Mouse (Mus musculus) forebrain, embryonic 14.5 days (tissue): ENCODE measurements around the gene Sclt1. TPM values are rescaled to one million over a fixed set of nuclear protein-coding genes. Genes with fewer than 3 reads are reported as not detected.

ENCODE experiments used
- ATAC-seq: fragments of 200-750 bp; cut with Nextera tagmentation; 2 replicates; pipeline ENCODE4 v1.8.0; 2017; ENCODE audit warnings: mild to moderate bottlenecking, moderate library complexity
- DNase-seq: peaks from one replicate; pipeline ENCODE4 v3.0.0-alpha.2; 2015; ENCODE audit warnings: low spot score
- H3K27ac ChIP-seq: fragments of 300-500 bp; sonication (generic); 2 replicates; pipeline ENCODE4 v1.5.1; 2014; ENCODE audit warnings: low read depth, mild to moderate bottlenecking, control low read depth, low read length, moderate library complexity
- H3K27me3 ChIP-seq: fragments of 300-500 bp; sonication (generic); replicated peaks from 2 replicates; pipeline ENCODE4 v1.6.1; 2014; ENCODE audit warnings: low read length, control low read depth, mixed read lengths; ENCODE audit not compliant: control insufficient read depth, insufficient read depth
- H3K36me3 ChIP-seq: fragments of 300-500 bp; sonication (generic); 2 replicates; pipeline ENCODE4 v1.6.1; 2014; ENCODE audit warnings: low read length, control low read depth; ENCODE audit not compliant: control insufficient read depth, insufficient read depth
- H3K4me1 ChIP-seq: fragments of 300-500 bp; sonication (generic); 2 replicates; pipeline ENCODE4 v1.6.1; 2014; ENCODE audit warnings: antibody characterized with exemption, low read length, control low read depth; ENCODE audit not compliant: control insufficient read depth, insufficient read depth
- H3K4me2 ChIP-seq: fragments of 300-500 bp; sonication (generic); 2 replicates; pipeline ENCODE4 v1.6.1; 2014; ENCODE audit warnings: mild to moderate bottlenecking, control low read depth, low read length
- H3K4me3 ChIP-seq: fragments of 300-500 bp; sonication (generic); 2 replicates; pipeline ENCODE4 v1.5.1; 2014; ENCODE audit warnings: low read depth, low read length, control low read depth
- H3K9ac ChIP-seq: fragments of 300-500 bp; sonication (generic); 2 replicates; pipeline ENCODE4 v1.6.1; 2014; ENCODE audit warnings: mild to moderate bottlenecking, low read length, control low read depth, moderate library complexity
- H3K9me3 ChIP-seq: fragments of 300-500 bp; sonication (generic); replicated peaks from 2 replicates; pipeline ENCODE4 v1.6.1; 2016; ENCODE audit warnings: low read length, control low read depth, mixed read lengths; ENCODE audit not compliant: control insufficient read depth
- WGBS: fragments of 180-500 bp; shearing (Covaris S2); extraction: QIAGEN DNeasy Blood & Tissue Kit; methylation state at CpG from one replicate; pipeline ENCODE4 v1.1.7; 2014; 5-methylcytosine and 5-hydroxymethylcytosine counted together
- polyA plus RNA-seq: library from polyadenylated mRNA; unstranded; fragments of >200 nt; fragmentation: Nextera tagmentation; extraction: Ambion mirVana; gene quantifications from 2 replicates; pipeline ENCODE4 v1.2.1, GENCODE M21; 2014

Gene Sclt1
- polyA plus RNA-seq, 1 experiment from 2014 or later = 13.1 TPM

DNA sequence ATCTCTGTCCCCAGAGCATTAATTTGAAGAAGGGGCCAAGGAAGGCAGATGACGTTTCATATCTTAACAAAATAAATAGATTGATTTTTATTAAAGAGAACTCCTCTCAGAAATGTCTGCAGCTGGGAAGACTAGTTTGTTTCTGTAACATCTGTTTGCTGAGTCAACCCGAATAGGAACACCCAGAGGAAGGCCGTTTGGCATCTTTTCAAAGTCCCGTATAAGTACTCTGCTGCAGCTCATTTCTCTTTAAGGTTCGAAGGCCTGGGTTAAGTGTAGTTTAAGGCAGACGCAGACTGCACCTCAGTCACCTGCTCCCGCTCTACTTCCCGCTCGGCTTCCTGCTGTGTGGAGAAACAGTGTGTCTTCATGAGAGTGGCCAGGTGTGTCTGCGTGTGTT is 139.4 kb downstream of the Sclt1 start:
- no peak overlapping the region for H3K27ac ChIP-seq

DNA sequence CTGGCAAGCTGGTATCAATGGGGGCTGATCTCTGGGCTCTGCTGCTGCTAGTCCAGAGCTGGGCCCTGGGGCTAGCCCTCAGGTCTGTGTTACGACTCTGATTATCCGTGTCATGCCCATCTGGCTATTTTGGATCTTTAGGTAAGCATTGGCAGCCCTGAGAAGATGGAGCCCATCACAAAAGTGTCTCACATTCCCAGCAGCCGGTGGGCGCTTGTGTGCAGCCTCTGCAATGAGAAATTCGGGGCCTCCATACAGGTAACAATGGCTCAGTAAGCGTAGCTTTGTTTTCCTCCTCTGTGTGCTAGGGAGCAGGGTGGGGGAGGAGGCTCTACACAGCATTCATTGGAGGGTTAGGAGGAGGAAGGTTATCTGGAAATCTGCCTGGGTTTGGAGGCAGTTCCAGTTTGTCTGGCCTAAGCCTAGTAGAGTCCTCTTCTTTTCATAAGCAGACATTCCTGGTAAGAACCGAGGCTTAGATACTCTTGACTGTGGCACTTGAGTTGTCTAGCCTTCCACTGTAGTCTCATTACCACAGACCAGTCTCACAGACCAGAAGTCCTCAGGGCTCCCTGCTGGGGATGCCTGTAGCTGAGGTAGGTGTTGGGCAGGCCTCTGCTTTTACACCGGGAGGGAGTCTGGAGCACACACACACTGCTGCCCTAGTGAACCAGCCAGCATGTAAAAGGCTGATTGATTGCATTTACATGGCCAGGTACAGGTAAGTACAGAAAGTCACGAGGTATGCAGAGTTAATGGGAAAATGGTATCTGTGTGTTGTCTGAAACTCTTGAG is 140.9 kb downstream of the Sclt1 start:
- DNase-seq = no peak
- H3K9me3 ChIP-seq = no peaks in the 10 kb centered on the region
- no peak overlapping the region for H3K4me3 ChIP-seq
- no peak overlapping the region for H3K27ac ChIP-seq
- 56% methylated on average over 9 of the region's 9 CpGs for WGBS
- peaks cover 13% of the 10 kb centered on the region for H3K4me1 ChIP-seq
- no peak overlapping the region for H3K4me2 ChIP-seq
- H3K27me3 ChIP-seq = no peaks in the 10 kb centered on the region
- no peak for ATAC-seq
- peaks cover 53% of the 10 kb centered on the region for H3K36me3 ChIP-seq
- no peak overlapping the region for H3K9ac ChIP-seq

More for the DNA sequence above, 139.4 kb downstream of the Sclt1 start:
- 28% methylated on average over 10 of the region's 10 CpGs for WGBS
- peaks cover 13% of the 10 kb centered on the region for H3K4me1 ChIP-seq
- H3K9me3 ChIP-seq = no peaks in the 10 kb centered on the region
- H3K9ac ChIP-seq = 0 out of 2 replicates have a peak overlapping the region, but pooled peaks have one; percentile 8
- ATAC-seq (no peak), DNase-seq (no peak)
- no peak overlapping the region for H3K4me2 ChIP-seq
- no peaks in the 10 kb centered on the region for H3K27me3 ChIP-seq
- H3K36me3 ChIP-seq = peaks cover 38% of the 10 kb centered on the region
- H3K4me3 ChIP-seq = no peak overlapping the region

DNA sequence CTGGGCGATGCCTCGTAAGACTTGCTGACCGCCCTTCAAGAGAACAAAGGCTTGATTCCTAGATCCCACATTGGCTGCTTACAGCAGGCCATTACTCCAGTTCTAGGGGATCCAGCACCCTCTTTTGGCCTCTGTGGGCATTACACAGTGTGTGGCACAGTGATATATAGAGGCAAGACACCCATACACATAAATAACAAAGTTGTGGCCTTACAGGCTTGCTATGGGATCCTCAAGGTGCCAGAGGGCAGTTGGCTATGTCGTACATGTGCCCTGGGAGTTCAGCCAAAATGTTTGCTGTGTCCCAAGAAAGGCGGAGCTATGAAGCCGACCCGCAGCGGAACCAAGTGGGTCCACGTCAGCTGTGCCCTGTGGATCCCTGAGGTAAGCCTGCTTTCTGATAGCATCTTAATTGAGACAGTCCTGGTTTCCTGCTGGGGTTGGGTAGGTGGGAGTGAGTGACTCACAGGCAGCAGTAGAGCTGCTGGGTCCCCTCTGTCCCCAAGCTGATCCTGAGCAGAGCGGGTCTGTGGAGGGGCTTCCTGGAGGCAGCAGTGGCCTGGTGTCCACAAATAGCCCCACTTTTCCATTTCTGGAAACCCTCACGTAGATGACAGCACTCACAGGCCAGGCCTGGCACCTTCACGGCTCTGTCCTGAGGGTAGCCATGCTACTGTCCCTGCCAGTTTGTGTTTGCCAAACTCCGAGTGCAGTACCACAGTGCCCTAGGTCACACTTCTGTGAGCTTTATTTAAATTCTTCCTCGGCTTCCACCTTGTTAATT is 142.3 kb downstream of the Sclt1 start:
- H3K27ac ChIP-seq = no peak overlapping the region
- no peak overlapping the region for H3K4me3 ChIP-seq
- peaks cover 55% of the 10 kb centered on the region for H3K36me3 ChIP-seq
- H3K9ac ChIP-seq = no peak overlapping the region
- DNase-seq = peak; percentile 66
- peak; percentile 66 for ATAC-seq
- no peaks in the 10 kb centered on the region for H3K9me3 ChIP-seq
- no peak overlapping the region for H3K4me2 ChIP-seq
- H3K27me3 ChIP-seq = no peaks in the 10 kb centered on the region
- 77% methylated on average over 14 of the region's 14 CpGs for WGBS
- H3K4me1 ChIP-seq = peaks cover 13% of the 10 kb centered on the region

DNA sequence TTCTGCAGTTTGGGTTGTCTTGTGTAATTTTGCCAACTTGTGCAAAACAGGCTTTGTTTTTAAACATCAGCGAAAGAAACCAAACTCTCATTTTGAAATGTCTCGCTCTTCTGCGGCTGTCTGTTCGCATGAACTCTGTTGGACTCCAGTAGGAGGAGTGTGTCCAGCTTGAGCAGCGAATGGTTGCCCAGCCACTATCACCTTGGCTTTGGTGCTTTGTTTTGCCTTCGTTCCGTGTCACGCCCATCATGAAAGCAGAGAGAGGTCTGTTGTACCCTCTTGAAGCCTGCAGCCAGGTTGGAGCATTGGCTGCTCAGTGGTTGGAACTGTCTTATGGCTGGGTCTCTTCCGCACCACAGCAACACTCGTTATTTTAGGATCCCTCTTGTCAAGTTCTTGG is 143.1 kb downstream of the Sclt1 start:
- DNase-seq (no peak), ATAC-seq (no peak)
- Histone ChIP-seq H3K27me3 (no peaks in the 10 kb centered on the region), H3K27ac (no peak overlapping the region), H3K4me1 (peaks cover 11% of the 10 kb centered on the region), H3K4me3 (no peak overlapping the region), H3K36me3 (peaks cover 54% of the 10 kb centered on the region), H3K9ac (no peak overlapping the region), H3K9me3 (no peaks in the 10 kb centered on the region), H3K4me2 (no peak overlapping the region)
- WGBS = 91% methylated on average over 10 of the region's 10 CpGs

DNA sequence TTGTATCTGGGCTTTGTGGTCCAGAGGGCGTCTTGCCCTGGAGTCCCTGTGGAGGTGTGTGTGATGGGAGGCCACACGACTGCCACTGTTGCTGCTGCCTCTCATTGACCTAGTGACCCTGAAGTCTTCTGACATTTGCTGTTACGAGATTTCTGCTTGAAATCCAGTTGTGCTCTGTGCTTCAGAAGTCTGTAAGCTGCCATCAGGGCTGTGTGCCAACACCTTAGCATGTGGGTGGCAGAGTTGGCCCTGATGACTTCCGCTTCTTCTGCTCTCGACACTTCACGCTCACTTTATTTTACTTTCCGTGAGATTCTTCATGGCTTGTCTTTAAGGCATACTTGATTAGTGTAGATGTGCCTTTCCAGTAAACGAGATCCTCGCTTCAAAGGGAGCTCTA is 143.9 kb downstream of the Sclt1 start:
- DNase-seq (no peak), ATAC-seq (no peak)
- Histone ChIP-seq H3K4me1 (peaks cover 5% of the 10 kb centered on the region), H3K4me3 (no peak overlapping the region), H3K9ac (no peak overlapping the region), H3K27me3 (no peaks in the 10 kb centered on the region), H3K36me3 (peaks cover 63% of the 10 kb centered on the region), H3K27ac (no peak overlapping the region), H3K9me3 (no peaks in the 10 kb centered on the region), H3K4me2 (no peak overlapping the region)
- 78% methylated on average over 9 of the region's 9 CpGs for WGBS

DNA sequence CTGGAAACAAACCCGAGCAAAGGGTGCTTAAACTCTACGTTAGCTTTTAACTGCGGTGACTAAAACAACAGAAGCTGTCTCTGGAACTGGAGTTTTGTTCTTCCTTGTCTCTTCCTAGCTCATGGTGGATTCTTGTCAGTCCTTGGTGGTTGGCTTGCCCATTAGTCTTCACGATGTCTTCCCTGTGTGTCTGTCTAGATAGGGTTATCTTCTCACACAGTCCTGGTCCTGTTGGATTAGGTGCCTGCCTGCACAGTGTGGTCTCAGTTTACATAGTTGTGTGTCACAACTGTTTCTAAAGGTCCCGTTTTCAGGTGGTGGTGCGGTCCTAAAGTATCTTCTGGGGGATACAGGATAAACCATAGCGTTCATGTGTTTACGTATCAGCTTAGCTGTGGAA is 145.3 kb downstream of the Sclt1 start:
- H3K36me3 ChIP-seq = peaks cover 65% of the 10 kb centered on the region
- ATAC-seq = no peak
- no peak overlapping the region for H3K4me3 ChIP-seq
- no peak for DNase-seq
- no peaks in the 10 kb centered on the region for H3K9me3 ChIP-seq
- WGBS = 95% methylated on average over 8 of the region's 8 CpGs
- H3K4me1 ChIP-seq = no peaks in the 10 kb centered on the region
- H3K27ac ChIP-seq = no peak overlapping the region
- no peaks in the 10 kb centered on the region for H3K27me3 ChIP-seq
- H3K4me2 ChIP-seq = no peak overlapping the region
- no peak overlapping the region for H3K9ac ChIP-seq

DNA sequence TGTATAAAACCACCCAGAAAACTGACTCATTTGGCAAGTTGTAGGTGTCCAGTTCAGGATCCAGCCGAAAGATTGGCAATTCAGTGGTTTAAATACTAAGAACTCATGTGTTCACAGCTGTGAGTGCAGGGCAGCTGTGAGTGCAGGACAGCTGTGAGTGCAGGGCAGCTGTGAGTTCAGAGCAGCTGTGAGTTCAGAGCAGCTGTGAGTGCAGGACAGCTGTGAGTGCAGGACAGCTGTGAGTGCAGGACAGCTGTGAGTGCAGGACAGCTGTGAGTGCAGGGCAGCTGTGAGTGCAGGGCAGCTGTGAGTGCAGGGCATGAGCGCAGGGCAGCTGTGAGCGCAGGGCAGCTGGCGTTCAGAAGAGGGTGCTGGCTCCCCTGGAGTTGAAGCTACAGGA is 147.3 kb downstream of the Sclt1 start:
- H3K4me3 ChIP-seq = no peak overlapping the region
- no peak overlapping the region for H3K27ac ChIP-seq
- no peak overlapping the region for H3K9ac ChIP-seq
- H3K36me3 ChIP-seq = peaks cover 71% of the 10 kb centered on the region
- WGBS = 94% methylated on average over 4 of the region's 4 CpGs
- ATAC-seq (no peak), DNase-seq (no peak)
- no peaks in the 10 kb centered on the region for H3K4me1 ChIP-seq
- no peak overlapping the region for H3K4me2 ChIP-seq
- H3K9me3 ChIP-seq = no peaks in the 10 kb centered on the region
- H3K27me3 ChIP-seq = no peaks in the 10 kb centered on the region

DNA sequence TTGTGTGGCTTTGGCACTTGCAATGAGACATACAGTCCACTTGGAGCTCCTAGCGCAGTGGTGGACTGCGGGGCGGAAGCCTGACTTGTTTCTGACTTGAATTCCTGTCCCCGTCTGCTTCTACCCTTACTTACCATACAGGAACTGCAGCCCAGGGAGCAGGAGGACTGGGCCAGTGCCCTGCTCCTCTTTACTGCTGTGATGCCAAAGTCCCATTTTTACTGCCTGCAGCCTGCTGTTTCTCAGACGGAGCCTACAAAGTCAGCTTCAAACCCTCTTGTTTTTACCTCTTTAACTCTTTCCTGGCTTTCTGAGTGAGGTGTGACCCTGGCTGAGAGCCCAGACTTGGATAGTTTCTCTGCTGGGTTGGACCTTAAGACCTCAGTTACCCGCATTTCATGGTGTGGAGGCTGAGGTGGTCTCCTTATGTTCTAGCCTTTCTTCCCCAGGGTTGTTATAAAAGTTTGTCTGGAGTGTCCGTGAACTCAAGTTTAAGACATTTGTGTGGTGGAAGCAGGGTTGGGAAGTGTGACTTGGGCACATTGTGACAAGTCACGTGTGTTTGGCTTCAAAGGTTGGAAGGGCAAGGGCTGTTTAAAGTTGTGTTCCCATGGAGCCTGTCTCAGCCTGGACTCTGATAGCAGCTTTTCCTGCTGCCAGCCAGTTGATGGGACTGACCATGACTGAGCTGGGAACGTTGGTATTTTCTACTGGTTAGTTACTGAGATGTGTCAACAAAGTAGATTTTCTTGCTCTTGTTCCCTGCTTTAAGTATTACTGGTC is 148.0 kb downstream of the Sclt1 start:
- DNase-seq (no peak), ATAC-seq (no peak)
- no peaks in the 10 kb centered on the region for H3K27me3 ChIP-seq
- no peaks in the 10 kb centered on the region for H3K9me3 ChIP-seq
- H3K4me2 ChIP-seq = no peak overlapping the region
- H3K4me3 ChIP-seq = no peak overlapping the region
- 85% methylated on average over 9 of the region's 9 CpGs for WGBS
- H3K36me3 ChIP-seq = peaks cover 76% of the 10 kb centered on the region
- no peak overlapping the region for H3K9ac ChIP-seq
- H3K27ac ChIP-seq = no peak overlapping the region
- H3K4me1 ChIP-seq = no peaks in the 10 kb centered on the region
